Mouse (Mus musculus): ENCODE measurements around the gene Actl10.

Gene Actl10

DNA sequence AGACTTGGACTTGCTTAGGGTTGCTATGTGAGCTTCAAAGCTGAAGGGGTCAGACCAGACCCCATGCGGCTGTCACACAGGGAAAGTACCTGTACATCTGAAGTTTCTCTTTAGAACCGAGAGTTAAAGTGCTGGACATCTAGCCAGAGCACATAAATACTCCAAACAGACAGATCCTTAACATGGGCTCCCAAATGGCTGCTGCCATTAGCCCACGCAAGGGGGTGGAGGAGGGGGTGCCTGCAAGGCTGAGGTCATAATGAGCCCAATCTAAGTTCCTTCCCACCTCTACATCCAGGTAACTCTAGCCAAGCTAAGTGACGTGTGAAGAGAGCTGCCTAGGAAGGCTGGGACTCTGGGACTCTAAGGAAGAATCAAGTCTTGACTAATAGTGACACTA, at the start of gene Actl10:
TSS of gene Actl10 (plus strand) at position 301 of the 400 bp plus-strand sequence.
- no peak for DNase-seq (ENCODE audit: low read depth, low spot score)

- no peak for DNase-seq (ENCODE audit: low read depth, low spot score)
Observed at GRCm38 (mm10) chr2:154507076-154507475, 44.5 kb upstream of the Actl10 start.

DNA sequence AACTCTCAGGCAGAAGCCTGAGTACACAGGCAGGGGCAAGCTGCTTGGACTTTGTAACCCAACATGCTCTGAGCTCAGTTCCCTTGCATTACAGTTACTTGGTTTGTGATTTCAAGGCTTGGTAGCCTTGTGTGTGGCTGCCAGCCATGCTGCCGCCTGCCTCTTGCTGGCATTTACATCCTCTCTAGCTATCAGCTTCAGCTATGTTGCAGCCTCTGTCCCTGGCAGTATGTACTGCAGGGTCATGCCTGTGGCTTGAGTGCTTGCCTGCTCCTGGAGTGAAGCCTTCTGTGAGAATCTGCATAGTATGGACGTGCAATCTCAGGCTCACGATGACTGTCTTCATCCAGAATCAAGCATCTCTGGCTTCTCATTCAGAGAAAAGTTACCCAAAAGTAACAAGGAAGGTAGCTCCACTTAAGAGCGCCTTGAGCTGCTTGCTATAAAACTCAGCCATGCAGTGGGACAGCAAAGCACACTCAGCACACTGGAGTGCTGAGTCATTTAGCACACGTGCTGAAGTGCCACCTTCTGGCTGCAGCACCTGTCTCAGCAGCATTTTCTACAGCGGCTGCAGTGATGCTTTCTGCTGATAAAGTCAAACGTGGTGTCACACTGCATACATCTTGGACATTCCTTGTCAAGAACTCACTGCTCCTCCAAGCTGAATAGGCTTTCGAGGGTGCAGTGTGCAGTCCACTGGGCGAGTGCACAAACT, 43.9 kb upstream of the Actl10 start:
- DNase-seq (ENCODE audit: low read depth, low spot score) = no peak

DNA sequence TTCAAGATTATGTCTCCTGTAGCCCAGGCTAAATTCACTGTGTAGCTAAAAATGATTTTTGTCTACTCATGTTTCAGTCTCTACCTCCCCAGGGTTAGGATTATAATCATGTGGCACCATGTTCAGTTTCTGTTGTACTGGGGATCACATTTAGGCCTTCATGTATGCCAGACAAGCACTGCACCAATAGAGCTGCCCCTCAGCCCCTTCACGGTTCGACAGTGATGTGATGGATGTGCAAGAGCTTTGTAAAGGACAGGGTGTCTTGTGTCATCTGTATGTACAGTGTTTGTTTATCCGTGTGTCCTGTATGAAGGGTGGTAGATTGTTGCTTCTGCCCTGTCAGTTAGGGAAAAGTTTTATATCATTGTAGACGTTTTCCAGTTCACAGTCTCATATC, 43.1 kb upstream of the Actl10 start:
- DNase-seq (ENCODE audit: low read depth, low spot score) = no peak

GRCm38 (mm10) chr2:154510141-154510540, 41.4 kb upstream of the Actl10 start:
- no peak for DNase-seq (ENCODE audit: low read depth, low spot score)

DNA sequence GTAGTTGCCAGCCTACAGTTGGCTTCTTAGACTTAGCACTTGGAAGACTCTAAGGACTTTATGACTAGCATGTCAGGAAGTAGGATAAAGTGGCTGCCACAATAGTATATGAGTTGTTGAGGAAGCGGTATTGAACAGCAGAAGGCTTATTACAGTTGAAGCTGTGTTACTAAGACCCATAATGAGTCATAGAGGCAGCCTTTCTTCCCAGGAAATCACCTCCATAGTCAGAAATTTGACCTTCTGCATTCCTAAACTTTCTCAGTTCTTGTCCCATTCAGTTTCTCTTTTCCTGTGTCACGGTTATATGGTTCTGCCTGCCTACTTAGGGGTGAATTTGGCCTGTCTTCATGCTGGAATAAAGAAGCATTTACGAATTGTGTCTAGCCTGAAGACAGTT, 34.6 kb upstream of the Actl10 start:
- no peak for DNase-seq (ENCODE audit: low read depth, low spot score)

DNA sequence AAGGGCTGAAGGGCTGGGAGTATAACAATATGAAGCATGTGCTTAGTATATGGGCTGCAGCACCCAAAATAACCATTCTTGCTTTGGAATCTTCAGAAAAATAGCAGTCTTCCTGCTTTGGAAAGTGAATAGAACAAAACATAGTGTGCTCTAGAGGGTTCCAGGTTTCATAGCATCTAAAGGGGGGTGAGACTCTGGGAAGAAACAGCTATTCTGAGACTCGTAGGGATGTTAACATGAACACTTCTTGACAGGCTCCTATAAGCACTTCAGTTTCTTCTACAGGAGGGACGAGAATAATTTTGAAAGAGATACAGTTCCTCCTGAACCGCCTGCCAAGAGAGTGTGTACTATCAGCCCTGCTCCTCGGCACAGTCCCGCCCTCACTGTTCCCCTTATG, 34.2 kb upstream of the Actl10 start:
- DNase-seq (ENCODE audit: low read depth, low spot score) = no peak

GRCm38 (mm10) chr2:154521449-154521848, 30.1 kb upstream of the Actl10 start:
- DNase-seq (ENCODE audit: low read depth, low spot score) = no peak

- no peak for DNase-seq (ENCODE audit: low read depth, low spot score)
Observed at GRCm38 (mm10) chr2:154522334-154522733, 29.2 kb upstream of the Actl10 start.

DNA sequence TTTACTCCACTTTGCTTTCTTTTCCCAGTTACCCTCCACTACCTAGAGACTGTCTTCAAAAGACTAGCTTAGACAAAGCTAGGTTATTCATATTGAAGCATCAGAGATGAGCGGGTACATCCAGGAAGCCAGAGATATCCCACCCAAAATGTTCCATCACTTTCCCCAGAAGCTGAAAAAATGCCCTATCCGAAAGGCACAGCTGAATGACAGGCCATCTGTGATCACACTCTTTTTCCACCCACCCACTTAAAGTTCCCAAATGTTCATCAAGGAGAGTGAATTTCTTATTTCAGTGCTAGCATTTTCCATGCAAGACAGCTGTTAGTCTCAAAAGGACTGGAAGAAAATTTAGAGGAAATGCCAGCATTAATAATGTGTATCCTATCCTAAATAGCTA, 26.3 kb upstream of the Actl10 start:
- DNase-seq (ENCODE audit: low read depth, low spot score) = no peak

GRCm38 (mm10) chr2:154526531-154526930, 25.0 kb upstream of the Actl10 start:
- DNase-seq (ENCODE audit: low read depth, low spot score) = no peak

DNA sequence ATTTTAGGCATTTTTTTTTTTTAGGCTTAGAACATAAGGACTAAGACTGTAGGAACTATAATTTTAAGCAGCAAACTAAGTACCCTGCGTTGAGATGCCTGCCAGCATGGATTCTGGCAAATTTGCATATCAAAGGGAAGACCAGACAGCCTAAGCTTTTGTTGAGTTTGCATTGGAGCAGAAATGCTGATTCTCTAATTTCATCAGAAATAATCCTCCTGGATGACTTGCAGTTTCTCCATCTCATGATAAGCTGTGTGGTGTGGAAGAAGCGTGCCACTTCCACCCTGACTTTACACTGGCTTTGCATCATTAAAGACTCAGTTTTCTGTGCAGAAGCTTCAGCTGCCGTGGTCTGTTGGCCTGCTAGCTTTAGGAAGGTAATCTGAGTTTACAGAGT, 18.7 kb upstream of the Actl10 start:
- no peak for DNase-seq (ENCODE audit: low read depth, low spot score)

DNA sequence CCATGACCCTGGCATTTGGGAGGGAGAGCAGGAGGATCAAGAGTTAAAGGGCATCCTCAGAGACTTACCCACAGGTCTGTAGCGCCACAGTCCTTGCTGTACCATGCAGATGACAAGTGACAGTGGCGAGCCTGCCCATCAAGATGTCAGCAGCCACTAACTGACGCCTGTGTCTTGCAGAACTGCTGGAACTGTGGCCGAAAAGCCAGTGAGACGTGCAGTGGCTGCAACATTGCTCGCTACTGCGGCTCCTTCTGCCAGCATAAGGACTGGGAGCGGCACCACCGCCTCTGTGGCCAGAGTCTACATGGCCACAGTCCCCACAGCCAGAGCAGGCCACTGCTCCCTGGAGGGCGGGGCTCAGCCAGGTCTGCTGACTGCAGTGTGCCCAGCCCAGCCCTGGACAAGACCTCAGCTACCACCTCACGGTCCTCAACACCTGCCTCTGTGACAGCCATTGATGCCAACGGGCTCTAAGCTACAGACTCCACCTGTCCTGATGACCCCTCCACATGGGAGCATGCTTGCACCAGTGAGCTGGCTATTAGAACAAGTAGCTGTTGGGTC, 16.8 kb upstream of the Actl10 start:
- DNase-seq (ENCODE audit: low read depth, low spot score) = no peak

DNA sequence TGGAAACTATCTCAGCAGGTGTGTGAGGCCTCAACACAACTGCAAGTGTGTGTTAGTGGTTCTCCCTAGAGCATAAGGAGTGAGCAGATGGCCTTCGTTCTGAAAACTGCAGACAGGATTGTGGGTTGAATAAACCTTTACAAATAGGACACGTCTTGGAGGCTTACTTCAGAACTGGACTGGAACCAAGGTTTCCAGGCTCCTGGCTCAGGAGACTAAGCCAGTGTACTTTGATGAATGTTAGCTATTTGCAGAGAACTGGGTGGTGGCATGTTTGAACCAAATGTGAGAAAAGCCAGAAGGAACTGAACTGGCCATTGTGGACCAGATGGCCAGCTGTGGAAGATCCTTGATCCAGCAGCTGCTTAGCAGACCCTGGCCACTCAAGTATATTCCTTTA, 13.3 kb upstream of the Actl10 start:
- DNase-seq (ENCODE audit: low read depth, low spot score) = no peak

- DNase-seq (ENCODE audit: low read depth, low spot score) = no peak
Observed at GRCm38 (mm10) chr2:154538710-154539109, 12.9 kb upstream of the Actl10 start.

- no peak for DNase-seq (ENCODE audit: low read depth, low spot score)
Observed at GRCm38 (mm10) chr2:154539720-154540119, 11.9 kb upstream of the Actl10 start.

DNA sequence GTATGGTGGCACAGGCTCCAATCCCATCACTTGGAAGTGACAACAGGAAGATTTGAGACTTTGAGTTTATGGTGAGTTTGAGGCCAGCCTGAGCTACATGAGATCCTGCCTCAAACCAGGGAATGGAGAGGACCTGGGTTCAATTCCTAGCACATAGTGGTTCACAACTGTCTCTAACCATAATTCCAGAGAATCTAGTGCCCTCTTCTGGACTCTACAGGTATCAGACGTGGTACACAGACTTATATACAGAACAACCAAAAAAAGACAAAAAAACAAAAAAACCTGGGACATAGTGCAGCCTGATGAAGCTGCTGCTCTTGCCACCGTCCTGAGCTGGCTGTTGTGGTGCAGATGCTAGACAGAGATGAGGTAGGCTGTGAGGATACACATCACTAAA, 9.9 kb upstream of the Actl10 start:
- no peak for DNase-seq (ENCODE audit: low read depth, low spot score)

DNA sequence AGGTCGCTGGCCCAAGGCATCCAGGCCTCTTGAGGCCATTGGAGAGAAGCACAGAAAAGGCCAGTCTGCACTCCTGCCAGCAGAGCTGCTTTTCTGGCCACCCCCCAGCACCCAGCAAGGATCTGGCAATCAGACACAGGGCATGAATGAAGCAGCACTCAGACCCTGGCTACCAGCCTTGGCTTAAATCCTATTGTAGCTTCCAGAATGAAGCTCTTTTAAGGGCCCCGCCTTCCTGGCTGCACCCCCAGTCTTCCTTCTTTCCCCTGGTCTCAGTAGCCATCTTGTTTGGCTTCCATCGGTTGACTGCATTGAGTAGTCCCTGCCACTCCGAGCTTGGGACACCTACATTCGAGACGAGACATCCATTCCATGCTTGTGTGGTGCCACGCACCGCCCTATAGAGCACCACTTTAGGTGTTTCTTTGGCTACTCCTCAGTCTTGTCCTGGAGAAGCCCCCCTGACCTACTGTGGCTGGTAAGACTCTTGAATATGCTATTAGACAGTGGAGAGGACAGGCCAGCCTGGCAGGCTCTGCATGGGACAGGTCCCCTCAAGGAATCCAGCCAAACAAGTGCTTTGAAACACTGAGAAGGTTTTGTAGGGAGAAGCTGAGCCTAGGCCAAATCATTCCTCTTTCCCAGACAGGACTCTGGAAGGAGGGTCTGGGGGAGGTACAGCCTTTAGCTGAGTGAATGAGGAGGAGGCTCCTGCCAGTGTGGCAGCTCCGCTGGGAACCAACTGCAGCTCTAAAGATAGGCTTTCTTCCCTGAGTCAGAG, 7.8 kb upstream of the Actl10 start:
- DNase-seq (ENCODE audit: low read depth, low spot score) = no peak

DNA sequence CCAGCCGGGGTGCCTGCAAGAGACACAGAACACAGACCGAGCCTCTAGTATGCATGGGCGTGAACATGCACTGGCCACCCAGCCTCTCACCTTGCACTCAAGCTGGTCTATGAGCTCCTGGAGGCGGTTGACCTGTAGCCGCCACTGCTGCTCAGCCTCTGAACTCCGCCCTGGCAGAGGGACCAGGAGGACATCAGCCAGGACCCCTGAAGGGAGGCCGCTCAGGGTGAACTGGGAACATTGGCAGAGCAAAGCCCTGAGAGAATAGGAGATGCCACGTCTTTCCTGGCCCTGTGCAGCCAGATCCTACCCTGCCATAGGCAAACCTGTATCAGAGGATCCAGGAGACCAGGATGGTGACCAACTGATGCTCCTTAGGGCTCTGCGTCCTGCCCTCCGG, 4.9 kb upstream of the Actl10 start, which contains the start of gene 1700003F12Rik:
TSS of gene 1700003F12Rik (plus strand) at position 375 of the 400 bp plus-strand sequence.
- DNase-seq (ENCODE audit: low read depth, low spot score) = no peak

GRCm38 (mm10) chr2:154548688-154549087, 2.9 kb upstream of the Actl10 start:
- no peak for DNase-seq (ENCODE audit: low read depth, low spot score)

- DNase-seq (ENCODE audit: low read depth, low spot score) = peak; percentile 76
Observed at GRCm38 (mm10) chr2:154549127-154549885, 2.3 kb upstream of the Actl10 start.

DNA sequence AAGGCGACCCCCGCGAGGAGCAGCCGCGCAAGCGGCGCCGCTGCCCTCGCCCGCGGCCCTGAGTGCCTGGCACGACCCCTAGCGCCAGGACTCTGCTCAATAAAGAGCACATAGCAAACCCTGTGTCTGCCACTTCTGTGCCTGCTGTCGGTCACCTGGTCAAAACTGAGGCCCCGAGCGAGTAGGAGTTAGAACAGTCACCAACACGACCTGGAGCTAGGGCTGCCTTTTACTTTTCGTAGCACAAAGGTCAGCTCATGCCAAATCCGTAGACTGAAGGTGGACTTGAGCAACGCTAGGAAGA, 1.7 kb upstream of the Actl10 start:
- no peak for DNase-seq (ENCODE audit: low read depth, low spot score)

Measured in forelimb bud, embryonic 11.5 days (tissue).